13 mouse cellular contexts compared by ENCODE assay signal in genomic region chr2:180705066-180705465, GRCm38 (mm10). TPM values are rescaled to one million over a fixed set of nuclear protein-coding genes. Genes with fewer than 3 reads are reported as not detected.
A peak's percentile ranks its signal among the peaks of the same experiment; 100 is the strongest.
DNase-seq lines count a peak whose midpoint lies in the region; ATAC-seq and TF ChIP-seq lines count a peak whose summit lies in the region.
"Had no signal": no experiment of that assay in that cellular context is flagged by ENCODE, and none has a peak within 500 bp of the region (broad histone marks: within the 10 kb centered on the region; RNA-seq: fewer than 3 reads in every experiment).

No protein-coding gene starts in this region.

- no peaks in the 10 kb centered on the region for H3K27me3 ChIP-seq in kidney, postnatal 0 days (ENCODE audit: insufficient read depth, low read length)
- H3K27me3 ChIP-seq in CH12.LX (replicated peaks) (no peaks in the 10 kb centered on the region), G1E (ENCODE audit: insufficient read depth, low read length) (no peaks in the 10 kb centered on the region)
- H3K27me3 ChIP-seq in forebrain, embryonic 15.5 days = no peaks in the 10 kb centered on the region
- H3K27me3 ChIP-seq: embryonic facial prominence, embryonic 12.5 days; midbrain, embryonic 13.5 days had no signal

- peaks cover 86% of the 10 kb centered on the region for H3K79me2 ChIP-seq in CH12.LX (replicated peaks; ENCODE audit: control insufficient read depth, extremely low read depth, insufficient read depth, poor library complexity, severe bottlenecking)
- peaks cover 91% of the 10 kb centered on the region for H3K79me2 ChIP-seq in macrophage (ENCODE audit: inconsistent target)

- H3K36me3 ChIP-seq in kidney, postnatal 0 days (ENCODE audit: insufficient read depth, low read length) = no peaks in the 10 kb centered on the region
- H3K36me3 ChIP-seq in CH12.LX (replicated peaks in 1 of 2; ENCODE audit: control insufficient read depth in 1 of 2, insufficient read depth in 1 of 2, low read length in 1 of 2) = peaks cover 0 to 22% of the 10 kb centered on the region in 2 experiments
- peaks cover 56% of the 10 kb centered on the region for H3K36me3 ChIP-seq in G1E (replicated peaks)
- H3K36me3 ChIP-seq in macrophage (ENCODE audit: inconsistent target) = no peaks in the 10 kb centered on the region
- 0 out of 2 replicates have a peak, but pooled peaks cover 3% of the 10 kb centered on the region for H3K36me3 ChIP-seq in forebrain, embryonic 15.5 days
- H3K36me3 ChIP-seq: embryonic facial prominence, embryonic 12.5 days; midbrain, embryonic 13.5 days had no signal

- no peak for TF ChIP-seq CTCF in kidney, postnatal 0 days (IDR thresholded peaks at IDR 0.05; ENCODE audit: low read depth)
- TF ChIP-seq CTCF in CH12.LX (conservative IDR thresholded peaks at IDR 0.05 in 1 of 2, IDR thresholded peaks at IDR 0.05 in 1 of 2; ENCODE audit: low read depth in 2 of 2, low read length in 2 of 2) (no peak), G1E (IDR thresholded peaks at IDR 0.05; ENCODE audit: low read depth, low read length) (no peak)

- ATAC-seq in kidney, postnatal 0 days (replicated peaks; ENCODE audit: low FRiP score, low read depth) = no peak
- ATAC-seq in G1E (ENCODE audit: extremely low read depth, insufficient number of reproducible peaks, low FRiP score, poor library complexity, severe bottlenecking) = no peak
- no peak for ATAC-seq in forebrain, embryonic 15.5 days (replicated peaks)
- ATAC-seq: forebrain, embryonic 14.5 days; midbrain, embryonic 13.5 days had no signal

- H3K4me2 ChIP-seq in kidney, postnatal 0 days (ENCODE audit: low read length) = no peak overlapping the region
- no peak overlapping the region for H3K4me2 ChIP-seq in CH12.LX (ENCODE audit: insufficient read depth, low read depth, poor library complexity, severe bottlenecking)
- no peak overlapping the region for H3K4me2 ChIP-seq in forebrain, embryonic 15.5 days (replicated peaks)
- H3K4me2 ChIP-seq: embryonic facial prominence, embryonic 12.5 days; midbrain, embryonic 13.5 days had no signal

- no peak overlapping the region for H3K9ac ChIP-seq in kidney, postnatal 0 days (ENCODE audit: low read depth, low read length)
- H3K9ac ChIP-seq in CH12.LX (ENCODE audit: insufficient read depth, low read depth) = no peak overlapping the region
- H3K9ac ChIP-seq in forebrain, embryonic 15.5 days (replicated peaks) = no peak overlapping the region
- H3K9ac ChIP-seq: embryonic facial prominence, embryonic 12.5 days; midbrain, embryonic 13.5 days had no signal

- H3K4me1 ChIP-seq in kidney, postnatal 0 days (replicated peaks; ENCODE audit: insufficient read depth, low read length) = peaks cover 30% of the 10 kb centered on the region
- peaks cover 12 to 59% of the 10 kb centered on the region in 2 experiments for H3K4me1 ChIP-seq in CH12.LX (ENCODE audit: control insufficient read depth in 1 of 2, insufficient read depth in 2 of 2)
- peaks cover 68% of the 10 kb centered on the region for H3K4me1 ChIP-seq in G1E (ENCODE audit: insufficient read depth, low read depth, low read length)
- H3K4me1 ChIP-seq in forebrain, embryonic 15.5 days = peaks cover 46% of the 10 kb centered on the region

- in situ Hi-C loops in CH12.LX (cut with MboI; ENCODE audit: low pct_ligation_motif_present, low pct_unique_long_range_greater_than_20kb, low sequenced_read_pairs) = loop anchor here (25.0 kb wide), 1 partner anchor 657 kb away; the partner anchor contains the start of genes Arfrp1 and Zgpat

- dilution Hi-C loops in CH12.LX (cut with MboI; ENCODE audit: extremely low pct_ligation_motif_present, extremely low pct_unique_long_range_greater_than_20kb, low sequenced_read_pairs) = no loop called here

- no peaks in the 10 kb centered on the region for H3K9me3 ChIP-seq in kidney, postnatal 0 days (replicated peaks; ENCODE audit: low read length)
- no peaks in the 10 kb centered on the region for H3K9me3 ChIP-seq in CH12.LX (replicated peaks; ENCODE audit: low read length)
- no peaks in the 10 kb centered on the region for H3K9me3 ChIP-seq in G1E (replicated peaks)
- no peaks in the 10 kb centered on the region for H3K9me3 ChIP-seq in forebrain, embryonic 15.5 days
- H3K9me3 ChIP-seq: embryonic facial prominence, embryonic 12.5 days; midbrain, embryonic 13.5 days had no signal

- H3K27ac ChIP-seq in kidney, postnatal 0 days = peak overlapping the region; percentile 55; the same call in 1 of the 2 replicates
- H3K27ac ChIP-seq in CH12.LX (ENCODE audit: insufficient read depth, low read depth) (peak overlapping the region; percentile 50), macrophage (peak overlapping the region; percentile 38)
- H3K27ac ChIP-seq in forebrain, embryonic 15.5 days (replicated peaks) = no peak overlapping the region
- H3K27ac ChIP-seq: embryonic facial prominence, embryonic 12.5 days; midbrain, embryonic 13.5 days had no signal

- no peak for TF ChIP-seq EP300 in CH12.LX (IDR thresholded peaks at IDR 0.05; ENCODE audit: low read length)

- TF ChIP-seq POLR2A in CH12.LX (IDR thresholded peaks at IDR 0.05; ENCODE audit: low read depth, low read length) = no peak

- no peak for TF ChIP-seq RAD21 in CH12.LX (IDR thresholded peaks at IDR 0.05; ENCODE audit: low read depth, low read length)

- no peak overlapping the region for H3K4me3 ChIP-seq in kidney, postnatal 0 days (replicated peaks; ENCODE audit: low read depth, low read length)
- H3K4me3 ChIP-seq in CH12.LX (replicated peaks in 1 of 3; ENCODE audit: low read depth in 2 of 3, low read length in 2 of 3, poor library complexity in 1 of 3) (no peak overlapping the region), G1E (ENCODE audit: low read depth, low read length) (peak overlapping the region; percentile 22; the same call in 1 of the 2 replicates), macrophage (ENCODE audit: inconsistent target) (no peak overlapping the region)
- H3K4me3 ChIP-seq in forebrain, embryonic 15.5 days = no peak overlapping the region
- H3K4me3 ChIP-seq: embryonic facial prominence, embryonic 12.5 days; midbrain, embryonic 13.5 days had no signal

- no peak for DNase-seq in kidney, postnatal 0 days (ENCODE audit: low spot score)
- no peak for DNase-seq in kidney, postnatal 10 days
- DNase-seq in CH12.LX (ENCODE audit: extremely low read depth) = no peak
- no peak for DNase-seq in G1E (ENCODE audit: low spot score)
- DNase-seq in thymus, postnatal 4 days = no peak
- no peak for DNase-seq in adrenal gland, adult (ENCODE audit: inconsistent age in 2 of 2, low spot score in 1 of 2)
- DNase-seq: cerebellum, adult 2 months; right cerebral cortex, postnatal 14 days had no signal

- WGBS in kidney, postnatal 0 days = 74% methylated on average over 3 of the region's 3 CpGs
- WGBS in macrophage (ENCODE audit: missing documents) = 30% methylated on average over 2 of the region's 3 CpGs
- WGBS in forebrain, embryonic 15.5 days = 92% methylated on average over 3 of the region's 3 CpGs

TF ChIP-seq in CH12.LX, 34 proteins besides CTCF, POLR2A, EP300 and RAD21:
- TF ChIP-seq ETS1 (conservative IDR thresholded peaks at IDR 0.05; ENCODE audit: low read depth, low read length) = no peak
- TF ChIP-seq MAX (IDR thresholded peaks at IDR 0.05; ENCODE audit: low read length) = no peak
- TF ChIP-seq IRF4 (IDR thresholded peaks at IDR 0.05; ENCODE audit: low read depth, low read length) = no peak
- no peak for TF ChIP-seq MYC (IDR thresholded peaks at IDR 0.05; ENCODE audit: low read depth, low read length)
TF ChIP-seq in CH12.LX: peak in this region for 0.

RNA-seq across cellular contexts. Expression of gene Dido1, which starts 4.7 kb away (rescaled TPM):
- 17.7 and 18.0 TPM in 2 replicates for polyA plus RNA-seq in kidney, postnatal 0 days (2015; fragmentation: Nextera tagmentation; extraction: Ambion mirVana)
- total RNA-seq in CH12.LX (2012; rRNA removed) = 24.9 and 30.0 TPM in 2 replicates
- total RNA-seq in CH12.LX (2014; rRNA removed) = 15.5 and 16.4 TPM in 2 replicates
- polyA plus RNA-seq in CH12.LX (2012; ENCODE audit: insufficient read length, low read depth) = 25.0 and 25.8 TPM in 2 replicates
- 57.3 and 66.5 TPM in 2 replicates for total RNA-seq in G1E (2014; fragmentation: Nextera tagmentation)
- 53.6 and 62.3 TPM in 2 replicates for total RNA-seq in G1E (2017)
- 19.4 and 21.4 TPM in 2 replicates for polyA plus RNA-seq in G1E (2012)
- 100 to 1,000 TPM in 24 of 26 experiments, 10 to 100 TPM in 2; 82.9 to 221 (median 151) TPM for total RNA-seq in macrophage (2018; cell fraction: chromatin; rRNA removed)
- 10 to 100 TPM in 25 of 26 experiments, 1 to 10 TPM in 1; 8.5 to 33.4 (median 24.3) TPM for total RNA-seq in macrophage (2018; cell fraction: cytosol; rRNA removed)
- total RNA-seq in macrophage (2018; cell fraction: nucleus; rRNA removed) = 100 to 1,000 TPM in 16 of 26 experiments, 10 to 100 TPM in 10; 70.1 to 182 (median 108) TPM
- 17.6 to 19.3 TPM (median 18.6 TPM) in 3 replicates for polyA plus RNA-seq in macrophage (2018)
- 29.6 and 30.8 TPM in 2 replicates for polyA plus RNA-seq in forebrain, embryonic 15.5 days (2015; fragmentation: Nextera tagmentation; extraction: Ambion mirVana)

RNA-seq across cellular contexts. Expression of gene Gid8, which starts 4.9 kb away (rescaled TPM):
- polyA plus RNA-seq in kidney, postnatal 0 days (2015; fragmentation: Nextera tagmentation; extraction: Ambion mirVana) = 48.1 and 51.0 TPM in 2 replicates
- total RNA-seq in CH12.LX (2012; rRNA removed) (15.6 and 21.7 TPM in 2 replicates), CH12.LX (2014; rRNA removed) (32.1 and 32.5 TPM in 2 replicates), G1E (2014; fragmentation: Nextera tagmentation) (68.9 and 79.7 TPM in 2 replicates), G1E (2017) (70.2 and 78.3 TPM in 2 replicates)
- polyA plus RNA-seq in CH12.LX (2012; ENCODE audit: insufficient read length, low read depth) (44.1 and 45.4 TPM in 2 replicates), G1E (2012) (29.3 and 35.5 TPM in 2 replicates), macrophage (2018) (52.4 to 57.0 TPM (median 56.0 TPM) in 3 replicates)
- total RNA-seq in macrophage (2018; cell fraction: chromatin; rRNA removed) = 10 to 100 TPM; 11.2 to 42.1 (median 27.3) TPM
- total RNA-seq in macrophage (2018; cell fraction: cytosol; rRNA removed) = 10 to 100 TPM; 37.5 to 69.2 (median 53.2) TPM
- 10 to 100 TPM; 21.9 to 53.3 (median 34.4) TPM for total RNA-seq in macrophage (2018; cell fraction: nucleus; rRNA removed)
- 58.0 and 58.7 TPM in 2 replicates for polyA plus RNA-seq in forebrain, embryonic 15.5 days (2015; fragmentation: Nextera tagmentation; extraction: Ambion mirVana)

RNA-seq across cellular contexts. Expression of gene Slc17a9, which starts 20.0 kb away (rescaled TPM):
- polyA plus RNA-seq in kidney, postnatal 0 days (2015; fragmentation: Nextera tagmentation; extraction: Ambion mirVana) = 0.55 and 0.61 TPM in 2 replicates
- total RNA-seq in CH12.LX (2012; rRNA removed) = 13.4 and 16.2 TPM in 2 replicates
- 6.5 and 7.2 TPM in 2 replicates for total RNA-seq in CH12.LX (2014; rRNA removed)
- polyA plus RNA-seq in CH12.LX (2012; ENCODE audit: insufficient read length, low read depth) = 23.7 and 26.0 TPM in 2 replicates
- total RNA-seq in G1E (2014; fragmentation: Nextera tagmentation) = 1.2 and 2.0 TPM in 2 replicates
- total RNA-seq in G1E (2017) = 0.06 TPM in 1 of 2 replicates, not detected in the other
- polyA plus RNA-seq in G1E (2012) = 0.26 and 0.36 TPM in 2 replicates
- total RNA-seq in macrophage (2018; cell fraction: chromatin; rRNA removed) = 10 to 100 TPM in 19 of 26 experiments, 1 to 10 TPM in 7; 2.8 to 28.6 (median 14.3) TPM
- total RNA-seq in macrophage (2018; cell fraction: cytosol; rRNA removed) = 1 to 10 TPM; 1.8 to 6.1 (median 3.4) TPM
- total RNA-seq in macrophage (2018; cell fraction: nucleus; rRNA removed) = 10 to 100 TPM in 14 of 26 experiments, 1 to 10 TPM in 12; 2.9 to 27.5 (median 11.2) TPM
- 3.8 to 5.6 TPM (median 5.4 TPM) in 3 replicates for polyA plus RNA-seq in macrophage (2018)
- polyA plus RNA-seq in forebrain, embryonic 15.5 days (2015; fragmentation: Nextera tagmentation; extraction: Ambion mirVana) = 0.13 and 0.29 TPM in 2 replicates
- polyA plus RNA-seq: forebrain, embryonic 14.5 days had no signal
